Mouse (Mus musculus): ENCODE results near the gene Ubald1.

The Ubald1 gene

GRCm38 (mm10) chr16:4899711-4900110 lies 19.6 kb upstream of the Ubald1 start:
- no peak for DNase-seq (ENCODE audit: low spot score in 2 of 2)

GRCm38 (mm10) chr16:4898881-4899280 lies 18.8 kb upstream of the Ubald1 start:
- DNase-seq (ENCODE audit: low spot score in 2 of 2), result peak in 1 of 2 experiments; percentile 27

GRCm38 (mm10) chr16:4897146-4897730 lies 17.1 kb upstream of the Ubald1 start:
- no peak for DNase-seq (ENCODE audit: low spot score in 2 of 2)

GRCm38 (mm10) chr16:4896249-4897027 lies 16.3 kb upstream of the Ubald1 start:
- no peak for DNase-seq (ENCODE audit: low spot score in 2 of 2)

- DNase-seq (ENCODE audit: low spot score in 2 of 2), result no peak
Measured at GRCm38 (mm10) chr16:4894201-4894908, 14.2 kb upstream of the Ubald1 start.

GRCm38 (mm10) chr16:4892171-4892570 lies 12.1 kb upstream of the Ubald1 start:
- DNase-seq (ENCODE audit: low spot score in 2 of 2), result no peak

GRCm38 (mm10) chr16:4890201-4890709 lies 10.1 kb upstream of the Ubald1 start:
- no peak for DNase-seq (ENCODE audit: low spot score in 2 of 2)

- no peak for DNase-seq (ENCODE audit: low spot score in 2 of 2)
Measured at GRCm38 (mm10) chr16:4886690-4887020, 6.5 kb upstream of the Ubald1 start.

- DNase-seq (ENCODE audit: low spot score in 2 of 2), result peak; percentile 75 to 81
Measured at GRCm38 (mm10) chr16:4885760-4886689, 5.9 kb upstream of the Ubald1 start, which contains the start of gene Mgrn1. TSS of gene Mgrn1 (plus strand) at chr16:4886249.

- no peak for DNase-seq (ENCODE audit: low spot score in 2 of 2)
Measured at GRCm38 (mm10) chr16:4884930-4885329, 4.8 kb upstream of the Ubald1 start.

GRCm38 (mm10) chr16:4881400-4882351 lies 1.6 kb upstream of the Ubald1 start:
- DNase-seq (ENCODE audit: low spot score in 2 of 2), result no peak

- peak; percentile 80 to 82 for DNase-seq (ENCODE audit: low spot score in 2 of 2)
Measured at GRCm38 (mm10) chr16:4879708-4880124, 399 bp downstream of the Ubald1 start.

GRCm38 (mm10) chr16:4879101-4879707 lies 911 bp downstream of the Ubald1 start:
- DNase-seq (ENCODE audit: low spot score in 2 of 2), result peak in 1 of 2 experiments; percentile 44

GRCm38 (mm10) chr16:4878192-4878885 lies 1.8 kb downstream of the Ubald1 start:
- peak; percentile 69 to 71 for DNase-seq (ENCODE audit: low spot score in 2 of 2)

GRCm38 (mm10) chr16:4877701-4878100 lies 2.4 kb downstream of the Ubald1 start:
- no peak for DNase-seq (ENCODE audit: low spot score in 2 of 2)

GRCm38 (mm10) chr16:4877195-4877594 lies 2.9 kb downstream of the Ubald1 start:
- no peak for DNase-seq (ENCODE audit: low spot score in 2 of 2)

GRCm38 (mm10) chr16:4876033-4876680 lies 4.0 kb downstream of the Ubald1 start:
- DNase-seq (ENCODE audit: low spot score in 2 of 2), result no peak

GRCm38 (mm10) chr16:4875198-4876032 lies 4.7 kb downstream of the Ubald1 start:
- no peak for DNase-seq (ENCODE audit: low spot score in 2 of 2)

Data from thymus, postnatal 10 days (tissue).